Mouse (Mus musculus) MEL (cell line): ENCODE data around the gene Tle4. TPM values are rescaled to one million over a fixed set of nuclear protein-coding genes. Genes with fewer than 3 reads are reported as not detected.

Experiments
- DNase-seq: peaks from one replicate; pipeline ENCODE4 v3.0.0; 2011; ENCODE audit warnings: low read depth, low spot score
- H3K27ac ChIP-seq: 2 replicates; pipeline ENCODE4 v1.5.1; 2012; ENCODE audit warnings: low read depth, mild to moderate bottlenecking, control low read depth, low read length, moderate library complexity; ENCODE audit not compliant: control insufficient read depth
- H3K27me3 ChIP-seq, 2 experiments: fragments of 150-350 bp in 1 of 2; sonication (generic) in 1 of 2; 2 replicates each; pipeline ENCODE4 v1.6.1; 2012; ENCODE audit warnings: low read length in 2 of 2, mild to moderate bottlenecking in 2 of 2, improper control_type of control experiment in 1 of 2, moderate library complexity in 1 of 2; ENCODE audit not compliant: insufficient read depth in 2 of 2, control insufficient read depth in 1 of 2
- H3K36me3 ChIP-seq, 2 experiments: 2 replicates each; pipeline ENCODE4 v1.6.1; 2012 to 2014; ENCODE audit warnings: low read length in 2 of 2, improper control_type of control experiment in 1 of 2, inconsistent platforms in 1 of 2, mild to moderate bottlenecking in 1 of 2; ENCODE audit not compliant: insufficient read depth in 2 of 2, control insufficient read depth in 1 of 2
- H3K4me1 ChIP-seq, 2 experiments: fragments of 150-350 bp in 1 of 2; sonication (generic) in 1 of 2; 2 replicates each; pipeline ENCODE4 v1.6.1; 2012; ENCODE audit warnings: low read length in 2 of 2, improper control_type of control experiment in 1 of 2, mild to moderate bottlenecking in 1 of 2; ENCODE audit not compliant: insufficient read depth in 2 of 2, control insufficient read depth in 1 of 2
- H3K4me3 ChIP-seq, 2 experiments: fragments of 150-350 bp in 1 of 2; sonication (generic) in 1 of 2; 2 replicates each; pipeline ENCODE4 v1.5.1; 2012; ENCODE audit warnings: low read depth in 2 of 2, low read length in 2 of 2, mild to moderate bottlenecking in 2 of 2, moderate library complexity in 2 of 2, control low read depth in 1 of 2, improper control_type of control experiment in 1 of 2; ENCODE audit not compliant: control insufficient read depth in 1 of 2, insufficient read depth in 1 of 2
- H3K79me2 ChIP-seq: 2 replicates; pipeline ENCODE4 v1.6.1; 2012; ENCODE audit warnings: mild to moderate bottlenecking, low read length, moderate library complexity; ENCODE audit not compliant: control insufficient read depth, poor library complexity, insufficient read depth
- H3K9ac ChIP-seq: 2 replicates; pipeline ENCODE4 v1.6.1; 2012; ENCODE audit warnings: low read depth, mild to moderate bottlenecking, control low read depth, low read length, moderate library complexity; ENCODE audit not compliant: control insufficient read depth, poor library complexity, severe bottlenecking
- H3K9me3 ChIP-seq: fragments of 150-350 bp; sonication (generic); replicated peaks from 2 replicates; pipeline ENCODE4 v1.6.1; 2012; ENCODE audit warnings: mild to moderate bottlenecking, low read length, improper control_type of control experiment, moderate library complexity; ENCODE audit not compliant: insufficient read depth
- BHLHE40 ChIP-seq: IDR thresholded peaks from 2 replicates; pipeline ENCODE4 v1.6.1; 2012; ENCODE audit warnings: low read depth, mild to moderate bottlenecking, inconsistent platforms, low read length, improper control_type of control experiment, borderline replicate concordance
- CHD1 ChIP-seq: IDR thresholded peaks from 2 replicates; pipeline ENCODE4 v1.6.1; 2012; ENCODE audit warnings: low read depth, mild to moderate bottlenecking, inconsistent platforms, low read length, improper control_type of control experiment
- CTCF ChIP-seq, 3 experiments: IDR thresholded peaks in 2 of 3; conservative IDR thresholded peaks in 1 of 3; 2 replicates each; pipeline ENCODE4 v1.5.1; 2011 to 2012; ENCODE audit warnings: low read length in 3 of 3, low read depth in 2 of 3, mild to moderate bottlenecking in 2 of 3, improper control_type of control experiment in 1 of 3, inconsistent platforms in 1 of 3, mixed read lengths in 1 of 3, moderate library complexity in 1 of 3; ENCODE audit not compliant: control insufficient read depth in 1 of 3, insufficient read depth in 1 of 3, poor library complexity in 1 of 3, severe bottlenecking in 1 of 3
- E2F4 ChIP-seq: IDR thresholded peaks from 2 replicates; pipeline ENCODE4 v1.6.1; 2011; ENCODE audit warnings: low read depth, low read length, improper control_type of control experiment, borderline replicate concordance
- ELF1 ChIP-seq: IDR thresholded peaks from 2 replicates; pipeline ENCODE4 v1.6.1; 2014; ENCODE audit warnings: low read depth, mild to moderate bottlenecking, inconsistent platforms, low read length, improper control_type of control experiment, moderate library complexity
- EP300 ChIP-seq, 2 experiments: IDR thresholded peaks; 2 replicates each; pipeline ENCODE4 v1.6.1; 2011; ENCODE audit warnings: improper control_type of control experiment in 2 of 2, low read length in 2 of 2, low read depth in 1 of 2, mild to moderate bottlenecking in 1 of 2
- KAT2A ChIP-seq: conservative IDR thresholded peaks from 2 replicates; pipeline ENCODE4 v1.6.1; 2012; ENCODE audit warnings: low read depth, low read length, improper control_type of control experiment, inconsistent platforms
- MEF2A ChIP-seq: IDR thresholded peaks from 2 replicates; pipeline ENCODE4 v1.6.1; 2014; ENCODE audit warnings: low read depth, mild to moderate bottlenecking, inconsistent platforms, low read length, improper control_type of control experiment; ENCODE audit not compliant: poor library complexity, insufficient replicate concordance, severe bottlenecking; ENCODE audit errors: extremely low read depth
- NRF1 ChIP-seq: IDR thresholded peaks from 2 replicates; pipeline ENCODE4 v1.6.1; 2014; ENCODE audit warnings: low read depth, mild to moderate bottlenecking, inconsistent platforms, low read length, improper control_type of control experiment, moderate library complexity; ENCODE audit not compliant: poor library complexity, insufficient read depth, severe bottlenecking
- POLR2A ChIP-seq, 2 experiments: IDR thresholded peaks; 2 replicates each; pipeline ENCODE4 v1.6.1; 2011 to 2012; ENCODE audit warnings: low read length in 2 of 2, mild to moderate bottlenecking in 2 of 2, control low read depth in 1 of 2, improper control_type of control experiment in 1 of 2, low read depth in 1 of 2, moderate library complexity in 1 of 2; ENCODE audit not compliant: control insufficient read depth in 1 of 2, insufficient read depth in 1 of 2, poor library complexity in 1 of 2
- POLR2AphosphoS2 ChIP-seq: IDR thresholded peaks from 2 replicates; pipeline ENCODE4 v1.6.1; 2011; ENCODE audit warnings: low read length, improper control_type of control experiment
- POLR2AphosphoS5 ChIP-seq: IDR thresholded peaks from 2 replicates; pipeline ENCODE4 v1.6.1; 2012; ENCODE audit warnings: low read depth, borderline replicate concordance, mild to moderate bottlenecking, inconsistent platforms, low read length, moderate library complexity, mixed read lengths
- RAD21 ChIP-seq: IDR thresholded peaks from 2 replicates; pipeline ENCODE4 v1.6.1; 2011; ENCODE audit warnings: mild to moderate bottlenecking, low read depth, low read length, improper control_type of control experiment
- RCOR1 ChIP-seq: IDR thresholded peaks from 2 replicates; pipeline ENCODE4 v1.6.1; 2012; ENCODE audit warnings: low read depth, mild to moderate bottlenecking, inconsistent platforms, low read length, improper control_type of control experiment
- SMC3 ChIP-seq: IDR thresholded peaks from 2 replicates; pipeline ENCODE4 v1.6.1; 2011; ENCODE audit warnings: low read depth, low read length, improper control_type of control experiment
- ZC3H11A ChIP-seq: IDR thresholded peaks from 2 replicates; pipeline ENCODE4 v1.6.1; 2012; ENCODE audit warnings: low read depth, mild to moderate bottlenecking, inconsistent platforms, low read length, improper control_type of control experiment
- ZMIZ1 ChIP-seq: IDR thresholded peaks from 2 replicates; pipeline ENCODE4 v1.6.1; 2012; ENCODE audit warnings: low read depth, mild to moderate bottlenecking, inconsistent platforms, low read length, improper control_type of control experiment, moderate library complexity
- ZNF384 ChIP-seq: IDR thresholded peaks from 2 replicates; pipeline ENCODE4 v1.6.1; 2012; ENCODE audit warnings: low read depth, mild to moderate bottlenecking, inconsistent platforms, low read length, improper control_type of control experiment
- polyA plus RNA-seq, 2 experiments: library from polyadenylated mRNA; stranded (reverse) in 1 of 2; unstranded in 1 of 2; fragments of >175 nt in 1 of 2; fragments of >200 nt in 1 of 2; gene quantifications; 2 replicates each; pipeline versions ENCODE4 v1.2.1 to v1.2.4; 2012; ENCODE audit warnings: low replicate concordance in 2 of 2, low read depth in 1 of 2; ENCODE audit not compliant: insufficient read length in 2 of 2, insufficient read depth in 1 of 2, missing spikeins in 1 of 2
- total RNA-seq: library from RNA; depleted of rRNA; stranded (reverse); fragments of 300-350 nt; gene quantifications from 2 replicates; pipeline ENCODE4 v1.2.3, GENCODE M21; 2012

Tle4 gene
- total and polyA plus RNA-seq, 3 experiments: 6.0 to 42.5 (median 14.0) TPM

- no peak overlapping the region for H3K9ac ChIP-seq
- no peaks in the 10 kb centered on the region for H3K79me2 ChIP-seq
- TF ChIP-seq ZMIZ1 (no peak), POLR2AphosphoS5 (no peak), ZNF384 (no peak), E2F4 (no peak), MEF2A (no peak), BHLHE40 (no peak), EP300 (IDR thresholded peaks at IDR 0.05; ENCODE audit: low read depth in 1 of 2, low read length in 2 of 2) (no peak), ELF1 (no peak), CHD1 (no peak), ZC3H11A (no peak), POLR2A (IDR thresholded peaks at IDR 0.05; ENCODE audit: control insufficient read depth in 1 of 2, insufficient read depth in 1 of 2, low read depth in 1 of 2, low read length in 2 of 2, poor library complexity in 1 of 2) (no peak), KAT2A (no peak), RCOR1 (no peak), POLR2AphosphoS2 (no peak), NRF1 (no peak)
- H3K27me3 ChIP-seq: no peaks in the 10 kb centered on the region
- H3K4me3 ChIP-seq: no peak overlapping the region
- no peak overlapping the region for H3K27ac ChIP-seq
- H3K9me3 ChIP-seq: no peaks in the 10 kb centered on the region
- H3K4me1 ChIP-seq: peaks cover 0 to 3% of the 10 kb centered on the region in 2 experiments; a peak in 1 of 4 replicates
- no peak for DNase-seq
- no peaks in the 10 kb centered on the region; a peak in 2 of 4 replicates for H3K36me3 ChIP-seq
Observed at GRCm38 (mm10) chr19:14451329-14451728, 146.5 kb downstream of the Tle4 start.

GRCm38 (mm10) chr19:14449738-14450137 lies 148.1 kb downstream of the Tle4 start:
- no peak overlapping the region for H3K4me3 ChIP-seq
- H3K36me3 ChIP-seq: no peaks in the 10 kb centered on the region; a peak in 2 of 4 replicates
- H3K9ac ChIP-seq: no peak overlapping the region
- no peaks in the 10 kb centered on the region for H3K9me3 ChIP-seq
- H3K27me3 ChIP-seq: no peaks in the 10 kb centered on the region
- H3K27ac ChIP-seq: no peak overlapping the region
- peak; percentile 23 to 57 (median 39); a peak in 4 of 6 replicates for TF ChIP-seq CTCF (IDR thresholded peaks at IDR 0.05 in 2 of 3, conservative IDR thresholded peaks at IDR 0.05 in 1 of 3; ENCODE audit: control insufficient read depth in 1 of 3, insufficient read depth in 1 of 3, low read depth in 2 of 3, low read length in 3 of 3, poor library complexity in 1 of 3, severe bottlenecking in 1 of 3)
- no peak for TF ChIP-seq POLR2AphosphoS2
- TF ChIP-seq SMC3: peak; percentile 49
- no peak for TF ChIP-seq BHLHE40
- peak; percentile 36 for TF ChIP-seq RAD21
- TF ChIP-seq, all 39 proteins: peak for 3
- peaks cover 0 to 3% of the 10 kb centered on the region in 2 experiments; a peak in 1 of 4 replicates for H3K4me1 ChIP-seq
- DNase-seq: peak; percentile 59
- H3K79me2 ChIP-seq: no peaks in the 10 kb centered on the region
